Mouse (Mus musculus) liver, postnatal 0 days (tissue): ENCODE measurements at regions not wholly inside any gene's neighbourhood (a gene's known extent, or its start where the extent isn't known, plus 50 kb on each side); places are given as distances from the start of the nearest gene placed in this dataset.

Source experiments
- CTCF ChIP-seq: sonication (generic); IDR thresholded peaks from 2 replicates; pipeline ENCODE4 v1.5.1; 2016; ENCODE audit warnings: antibody characterized with exemption, low read depth
- EP300 ChIP-seq: IDR thresholded peaks from 2 replicates; pipeline ENCODE4 v1.6.1; 2016; ENCODE audit warnings: antibody characterized with exemption, low read depth, mild to moderate bottlenecking

GRCm38 (mm10) chr13:110570386-110570785, 175.5 kb downstream of the Plk2 start:
- TF ChIP-seq CTCF: no peak
- TF ChIP-seq EP300: no peak
